Mouse (Mus musculus) bone marrow macrophage, adult 2 months (primary cell): ENCODE results near the gene Map1b. TPM values are rescaled to one million over a fixed set of nuclear protein-coding genes. Genes with fewer than 3 reads are reported as not detected.

Experiments
- H3K27ac ChIP-seq: 2 replicates; pipeline ENCODE4 v1.5.1; 2012; ENCODE audit warnings: low read depth, low read length; ENCODE audit not compliant: insufficient read depth
- H3K4me1 ChIP-seq: 2 replicates; pipeline ENCODE4 v1.6.1; 2012; ENCODE audit warnings: low read length; ENCODE audit not compliant: control insufficient read depth, insufficient read depth
- H3K4me3 ChIP-seq: 2 replicates; pipeline ENCODE4 v1.5.1; 2012; ENCODE audit warnings: mild to moderate bottlenecking, low read length, moderate library complexity; ENCODE audit not compliant: insufficient read depth
- CTCF ChIP-seq: IDR thresholded peaks from 2 replicates; pipeline ENCODE4 v1.5.1; 2012; ENCODE audit warnings: low read depth, mild to moderate bottlenecking, low read length, moderate library complexity
- POLR2A ChIP-seq: IDR thresholded peaks from 2 replicates; pipeline ENCODE4 v1.6.1; 2012; ENCODE audit warnings: mild to moderate bottlenecking, low read depth, low read length, borderline replicate concordance
- polyA plus RNA-seq: library from polyadenylated mRNA; stranded (reverse); fragments of >200 nt; gene quantifications from 2 replicates; pipeline ENCODE4 v1.2.4, GENCODE M21; 2012; ENCODE audit not compliant: missing spikeins, insufficient read depth, insufficient read length

Gene Map1b
- polyA plus RNA-seq, 1 experiment = 0.25 TPM

DNA sequence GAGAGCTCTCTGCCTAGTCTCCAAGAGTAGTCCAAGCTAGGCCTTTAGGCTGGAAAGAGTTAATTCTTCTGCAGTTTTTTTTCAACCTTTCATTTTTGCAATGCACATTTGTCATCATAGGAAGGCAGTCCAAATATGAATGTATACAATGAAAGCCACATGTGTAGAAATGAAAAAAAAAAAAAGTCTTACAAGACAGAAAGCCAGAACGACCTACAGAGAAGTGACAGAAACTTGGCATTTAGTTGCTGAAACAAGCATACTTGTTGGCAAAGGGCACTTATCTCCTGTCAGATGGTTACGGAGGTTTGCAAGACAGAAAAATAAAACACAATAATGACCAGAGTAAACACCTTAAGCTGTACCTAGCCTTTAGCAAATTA, 9.8 kb downstream of the Map1b start:
- no peak overlapping the region for H3K27ac ChIP-seq
- no peak overlapping the region for H3K4me3 ChIP-seq
- H3K4me1 ChIP-seq = peaks cover 6% of the 10 kb centered on the region; the same call in 1 of the 2 replicates
- no peak for TF ChIP-seq CTCF
- no peak for TF ChIP-seq POLR2A

DNA sequence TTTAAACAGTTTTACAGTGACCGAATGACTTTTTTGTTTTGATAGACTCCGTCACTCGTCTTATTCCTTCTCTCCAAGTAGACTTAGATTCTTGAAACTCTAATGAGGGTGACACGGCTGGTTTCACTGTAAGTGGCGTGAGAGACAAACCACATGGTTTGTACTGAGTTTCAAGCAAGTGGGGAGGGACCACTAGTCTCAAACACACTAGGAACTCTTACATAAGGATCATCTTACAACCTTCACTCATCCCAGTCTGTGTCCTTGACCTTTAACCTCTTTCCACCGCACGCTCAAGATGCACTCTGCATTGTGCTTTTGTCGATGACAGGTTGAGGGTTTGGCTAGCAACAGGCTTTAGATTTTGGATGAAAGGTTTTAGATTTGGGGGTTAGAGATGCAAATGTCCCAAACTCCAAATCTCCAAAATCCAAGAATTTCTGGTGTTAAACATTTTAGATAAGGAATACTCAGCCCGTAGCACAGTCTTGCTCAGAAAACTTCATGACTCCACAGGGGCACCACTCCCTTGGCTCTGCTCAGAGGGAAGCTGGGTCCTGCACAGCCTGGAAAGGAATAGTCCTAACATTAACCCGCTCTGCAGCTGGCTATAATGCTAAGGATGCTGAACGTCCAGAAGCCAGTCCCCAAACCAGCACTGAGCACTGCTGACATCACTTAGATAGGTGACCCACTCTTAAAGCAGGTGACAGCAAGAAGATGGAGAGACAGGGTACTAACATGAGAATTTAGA, 10.3 kb downstream of the Map1b start:
- TF ChIP-seq POLR2A (no peak), CTCF (no peak)
- Histone ChIP-seq H3K27ac (no peak overlapping the region), H3K4me3 (no peak overlapping the region), H3K4me1 (peaks cover 6% of the 10 kb centered on the region; the same call in 1 of the 2 replicates)

DNA sequence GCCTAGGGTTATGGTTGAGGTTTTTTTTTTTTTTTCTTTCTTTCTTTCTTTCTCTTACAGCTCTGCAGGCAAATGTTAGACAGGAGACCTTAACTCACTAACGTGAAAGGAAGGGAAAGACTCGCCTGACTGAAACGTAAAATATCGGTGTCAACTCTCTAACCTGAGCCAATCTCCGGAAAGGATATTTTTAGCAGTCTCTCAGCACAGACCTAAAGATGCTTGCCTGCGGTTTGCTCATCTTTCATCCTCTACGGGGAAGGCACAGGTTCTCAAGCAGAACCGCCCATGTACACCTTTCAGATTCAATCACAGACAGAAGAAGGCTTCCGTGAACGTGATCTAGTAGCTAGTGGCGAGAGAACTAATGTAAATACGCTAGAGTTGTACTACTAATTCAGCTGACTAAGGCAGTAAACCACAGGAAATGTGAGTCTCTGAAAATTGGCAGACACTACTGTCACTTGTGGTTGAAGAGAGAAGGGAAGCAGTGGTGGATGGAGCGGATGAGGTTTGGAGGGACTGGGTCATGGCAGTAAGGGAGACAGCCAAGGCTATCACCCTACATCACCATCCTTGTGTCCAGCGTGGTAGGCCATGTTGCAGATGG, 12.9 kb downstream of the Map1b start:
- no peak for TF ChIP-seq CTCF
- no peak for TF ChIP-seq POLR2A
- peak overlapping the region; percentile 11; the same call in 1 of the 2 replicates for H3K4me3 ChIP-seq

DNA sequence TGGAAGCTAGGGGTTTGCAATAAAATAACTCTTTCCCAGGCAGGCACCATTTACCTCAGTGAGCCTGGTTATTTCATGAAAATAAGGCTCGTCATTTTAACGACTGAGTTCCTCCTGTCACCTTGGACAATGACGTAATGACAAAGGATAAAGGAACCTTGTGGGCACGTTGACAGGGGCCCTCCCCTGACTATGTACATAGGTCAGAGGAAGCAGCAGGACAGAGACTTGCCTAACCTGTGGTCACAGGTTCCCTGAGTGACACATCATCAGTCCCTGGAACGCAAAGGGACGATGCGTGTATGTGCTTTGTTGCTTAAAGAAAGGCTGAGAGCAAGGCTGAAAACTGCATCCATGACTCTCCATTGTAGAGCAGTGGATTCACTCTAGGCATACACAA, 13.4 kb downstream of the Map1b start:
- H3K27ac ChIP-seq = no peak overlapping the region
- H3K4me3 ChIP-seq = no peak overlapping the region

More for the DNA sequence above, 12.9 kb downstream of the Map1b start:
- Histone ChIP-seq H3K27ac (no peak overlapping the region), H3K4me1 (peaks cover 6% of the 10 kb centered on the region; the same call in 1 of the 2 replicates)

GRCm38 (mm10) chr13:99502126-99502744, 14.1 kb downstream of the Map1b start:
- TF ChIP-seq POLR2A = no peak
- TF ChIP-seq CTCF = no peak
- Histone ChIP-seq H3K4me1 (peaks cover 6% of the 10 kb centered on the region; the same call in 1 of the 2 replicates), H3K27ac (no peak overlapping the region), H3K4me3 (no peak overlapping the region)

More for the DNA sequence above, 13.4 kb downstream of the Map1b start:
- peaks cover 6% of the 10 kb centered on the region; the same call in 1 of the 2 replicates for H3K4me1 ChIP-seq
- TF ChIP-seq CTCF (no peak), POLR2A (no peak)

- Histone ChIP-seq H3K4me3 (no peak overlapping the region), H3K27ac (no peak overlapping the region), H3K4me1 (peaks cover 6% of the 10 kb centered on the region; the same call in 1 of the 2 replicates)
- TF ChIP-seq CTCF = no peak
- TF ChIP-seq POLR2A = no peak
Observed at GRCm38 (mm10) chr13:99501393-99501792, 14.9 kb downstream of the Map1b start.

- H3K4me1 ChIP-seq = peaks cover 6% of the 10 kb centered on the region; the same call in 1 of the 2 replicates
- no peak for TF ChIP-seq POLR2A
- TF ChIP-seq CTCF = no peak
Observed at GRCm38 (mm10) chr13:99500609-99501008, 15.7 kb downstream of the Map1b start.

GRCm38 (mm10) chr13:99499764-99500163, 16.6 kb downstream of the Map1b start:
- TF ChIP-seq CTCF (no peak), POLR2A (no peak)
- Histone ChIP-seq H3K27ac (no peak overlapping the region), H3K4me3 (no peak overlapping the region), H3K4me1 (peaks cover 6% of the 10 kb centered on the region; the same call in 1 of the 2 replicates)

More at GRCm38 (mm10) chr13:99500609-99501008, 15.7 kb downstream of the Map1b start:
- H3K4me3 ChIP-seq = no peak overlapping the region
- H3K27ac ChIP-seq = no peak overlapping the region

DNA sequence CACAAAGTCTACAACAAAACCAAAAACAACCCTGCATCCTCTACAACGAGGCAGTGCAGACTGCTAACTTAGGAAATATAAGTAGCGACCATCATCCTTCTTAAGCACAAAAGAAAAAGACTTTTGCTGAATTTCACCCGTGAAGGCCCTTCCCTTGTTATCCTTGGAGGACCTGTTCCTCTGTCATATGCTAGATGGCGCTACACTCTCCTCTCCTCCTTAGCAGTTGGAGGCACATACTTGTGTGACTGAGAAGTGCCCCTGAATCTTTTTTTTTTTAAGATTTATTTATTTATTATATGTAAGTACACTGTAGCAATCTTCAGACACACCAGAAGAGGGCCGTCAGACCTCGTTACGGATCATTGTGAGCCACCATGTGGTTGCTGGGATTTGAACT, 20.2 kb downstream of the Map1b start:
- H3K27ac ChIP-seq = no peak overlapping the region
- no peaks in the 10 kb centered on the region for H3K4me1 ChIP-seq
- H3K4me3 ChIP-seq = no peak overlapping the region
- TF ChIP-seq CTCF (no peak), POLR2A (no peak)

DNA sequence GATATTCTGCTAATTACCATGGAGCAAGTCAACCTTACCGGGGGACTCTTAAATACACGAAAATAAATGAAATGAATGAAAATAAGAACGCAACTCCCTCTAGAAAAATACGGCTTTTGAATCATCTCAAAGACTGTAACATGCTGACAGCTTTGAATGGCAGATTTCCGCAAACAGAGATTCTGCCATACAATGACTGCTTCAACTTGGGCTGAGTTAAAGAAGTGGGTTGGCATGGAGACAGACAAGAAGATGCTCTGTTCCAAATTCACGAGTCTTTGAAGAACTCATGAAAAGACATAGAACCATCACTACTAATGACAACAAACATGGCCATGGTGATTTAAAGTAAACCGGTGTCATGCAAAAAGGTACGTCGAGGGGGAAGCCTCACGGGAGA, 21.9 kb downstream of the Map1b start:
- no peak overlapping the region for H3K27ac ChIP-seq
- H3K4me3 ChIP-seq = no peak overlapping the region
- no peaks in the 10 kb centered on the region for H3K4me1 ChIP-seq
- TF ChIP-seq CTCF = no peak
- no peak for TF ChIP-seq POLR2A
